Mouse (Mus musculus) cerebellum, postnatal 14 days (tissue): ENCODE measurements around the gene Tiam2.
"Not testable (repeated sequence)": the region's sequence is repeated elsewhere in the genome, so short reads cannot be mapped to it uniquely, and the experiment has no call there.

Experiments
- DNase-seq, 2 experiments: peaks; one replicate each; pipeline ENCODE4 v3.0.0; 2021; ENCODE audit warnings: mixed read lengths in 2 of 2

Tiam2 gene

GRCm38 (mm10) chr17:3344872-3345271, 18.5 kb downstream of the Tiam2 start:
- DNase-seq = no peak

GRCm38 (mm10) chr17:3345276-3345885, 19.0 kb downstream of the Tiam2 start:
- DNase-seq = no peak

- no peak for DNase-seq
These were observed 21.4 kb downstream of the Tiam2 start for GRCm38 (mm10) chr17:3347800-3348199.

GRCm38 (mm10) chr17:3349331-3349730, 23.0 kb downstream of the Tiam2 start:
- DNase-seq = no peak

GRCm38 (mm10) chr17:3349939-3350338, 23.6 kb downstream of the Tiam2 start:
- DNase-seq = no peak

- DNase-seq = no peak
These were observed 24.0 kb downstream of the Tiam2 start for GRCm38 (mm10) chr17:3350405-3350804.

GRCm38 (mm10) chr17:3351668-3352067, 25.3 kb downstream of the Tiam2 start:
- no peak for DNase-seq

- DNase-seq = not testable (repeated sequence)
These were observed 26.8 kb downstream of the Tiam2 start for GRCm38 (mm10) chr17:3353141-3353540.

- no peak for DNase-seq
These were observed 28.5 kb downstream of the Tiam2 start for GRCm38 (mm10) chr17:3354856-3355255.

GRCm38 (mm10) chr17:3356633-3357365, 30.4 kb downstream of the Tiam2 start:
- no peak for DNase-seq

- no peak for DNase-seq
These were observed 33.9 kb downstream of the Tiam2 start for GRCm38 (mm10) chr17:3360236-3360635.

GRCm38 (mm10) chr17:3361751-3362150, 35.4 kb downstream of the Tiam2 start:
- no peak for DNase-seq

GRCm38 (mm10) chr17:3363216-3363615, 36.8 kb downstream of the Tiam2 start:
- DNase-seq = no peak

- DNase-seq = peak; percentile 48 to 52
These were observed 40.4 kb downstream of the Tiam2 start for GRCm38 (mm10) chr17:3366741-3367140.

GRCm38 (mm10) chr17:3368386-3368785, 42.0 kb downstream of the Tiam2 start:
- DNase-seq = no peak

- peak; percentile 29 to 32 for DNase-seq
These were observed 43.3 kb downstream of the Tiam2 start for GRCm38 (mm10) chr17:3369631-3370030.

- DNase-seq = no peak
These were observed 52.2 kb downstream of the Tiam2 start for GRCm38 (mm10) chr17:3378606-3379005.

- no peak for DNase-seq
These were observed 53.6 kb downstream of the Tiam2 start for GRCm38 (mm10) chr17:3379753-3380588.

GRCm38 (mm10) chr17:3385391-3385790, 59.0 kb downstream of the Tiam2 start:
- no peak for DNase-seq

GRCm38 (mm10) chr17:3387819-3388218, 61.4 kb downstream of the Tiam2 start:
- no peak for DNase-seq

- no peak for DNase-seq
These were observed 63.4 kb downstream of the Tiam2 start for GRCm38 (mm10) chr17:3389741-3390140.

- no peak for DNase-seq
These were observed 67.6 kb downstream of the Tiam2 start for GRCm38 (mm10) chr17:3393981-3394380.

GRCm38 (mm10) chr17:3394985-3395384, 68.6 kb downstream of the Tiam2 start:
- no peak for DNase-seq

- DNase-seq = no peak
These were observed 70.5 kb downstream of the Tiam2 start for GRCm38 (mm10) chr17:3396881-3397281.
